Mouse (Mus musculus) urinary bladder, postnatal 36 days (tissue): Measurements from ENCODE around the gene Rhoc.
"Not testable (repeated sequence)": the region's sequence is repeated elsewhere in the genome, so short reads cannot be mapped to it uniquely, and the experiment has no call there.

Source experiments
- DNase-seq, 2 experiments: peaks; one replicate each; pipeline ENCODE4 v3.0.0; 2022; ENCODE audit warnings: low spot score in 2 of 2, mixed read lengths in 1 of 2

Rhoc gene

GRCm38 (mm10) chr3:104788075-104788474 is at the start of gene Rhoc:
Rhoc (plus strand) TSS chr3:104788375.
- DNase-seq, result no peak

DNA sequence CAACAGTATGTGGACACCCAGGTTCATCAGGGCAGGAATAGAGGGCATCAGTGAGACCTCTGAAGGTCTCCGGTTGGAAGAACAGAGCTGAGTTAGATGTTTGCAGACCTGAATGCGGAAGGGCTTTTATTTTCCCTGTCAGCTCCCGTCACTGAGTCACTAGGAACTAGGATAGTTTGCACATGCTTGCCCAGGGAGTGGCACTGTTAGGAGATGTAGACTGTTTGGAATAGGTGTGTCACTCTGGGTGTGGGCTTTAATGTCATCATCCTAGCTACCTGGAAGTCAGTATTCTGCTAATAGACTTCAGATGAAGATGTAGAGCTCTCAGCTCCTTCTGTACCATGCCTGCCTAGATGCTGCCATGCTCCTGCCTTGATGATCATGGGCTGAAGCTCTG is 46.2 kb upstream of the Rhoc start:
- no peak for DNase-seq

- no peak for DNase-seq
Observed at GRCm38 (mm10) chr3:104743161-104743560, 45.0 kb upstream of the Rhoc start.

DNA sequence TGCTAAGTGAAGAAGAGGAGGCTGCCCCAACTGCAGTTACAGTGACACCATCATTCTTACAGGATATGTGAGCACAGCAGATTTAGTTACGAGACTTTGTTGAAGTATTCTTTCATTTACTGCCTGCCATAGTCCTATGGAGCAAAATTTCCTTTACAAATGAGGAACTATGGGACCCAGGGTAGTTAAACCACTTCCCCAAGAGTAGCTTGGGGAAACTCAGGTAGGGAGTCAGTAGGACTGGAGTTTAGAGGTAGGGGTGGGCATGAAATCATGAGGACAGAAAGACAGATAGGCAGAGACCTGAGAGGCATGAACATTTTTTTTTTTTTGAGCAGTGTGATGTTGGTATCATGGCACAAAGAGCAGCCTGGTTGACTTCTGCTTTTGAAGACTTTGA is 44.3 kb upstream of the Rhoc start:
- DNase-seq, result no peak

GRCm38 (mm10) chr3:104752845-104753244 is 35.3 kb upstream of the Rhoc start:
- DNase-seq, result not testable (repeated sequence)

- peak; percentile 33 to 66 for DNase-seq
Observed at GRCm38 (mm10) chr3:104758406-104758805, 29.8 kb upstream of the Rhoc start.

DNA sequence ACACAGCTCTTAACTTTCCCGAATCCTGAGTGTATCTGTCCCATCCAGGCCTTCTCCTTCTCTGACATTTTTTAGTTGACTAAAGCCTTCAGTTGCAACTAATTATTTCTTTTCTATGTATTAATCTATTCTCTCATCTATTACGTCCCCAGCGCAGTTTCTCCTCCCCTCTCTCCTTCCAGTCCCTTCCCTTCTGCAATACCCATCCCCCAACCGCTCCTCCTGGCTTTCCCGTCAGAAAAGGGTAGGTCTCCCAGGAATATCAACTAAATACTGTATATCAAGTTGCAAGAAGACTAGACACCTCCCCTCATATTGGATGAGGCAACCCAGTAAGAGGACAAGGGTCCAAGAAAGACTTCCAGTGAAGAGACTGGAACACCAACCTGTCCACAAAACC is 29.3 kb upstream of the Rhoc start:
- no peak for DNase-seq

DNA sequence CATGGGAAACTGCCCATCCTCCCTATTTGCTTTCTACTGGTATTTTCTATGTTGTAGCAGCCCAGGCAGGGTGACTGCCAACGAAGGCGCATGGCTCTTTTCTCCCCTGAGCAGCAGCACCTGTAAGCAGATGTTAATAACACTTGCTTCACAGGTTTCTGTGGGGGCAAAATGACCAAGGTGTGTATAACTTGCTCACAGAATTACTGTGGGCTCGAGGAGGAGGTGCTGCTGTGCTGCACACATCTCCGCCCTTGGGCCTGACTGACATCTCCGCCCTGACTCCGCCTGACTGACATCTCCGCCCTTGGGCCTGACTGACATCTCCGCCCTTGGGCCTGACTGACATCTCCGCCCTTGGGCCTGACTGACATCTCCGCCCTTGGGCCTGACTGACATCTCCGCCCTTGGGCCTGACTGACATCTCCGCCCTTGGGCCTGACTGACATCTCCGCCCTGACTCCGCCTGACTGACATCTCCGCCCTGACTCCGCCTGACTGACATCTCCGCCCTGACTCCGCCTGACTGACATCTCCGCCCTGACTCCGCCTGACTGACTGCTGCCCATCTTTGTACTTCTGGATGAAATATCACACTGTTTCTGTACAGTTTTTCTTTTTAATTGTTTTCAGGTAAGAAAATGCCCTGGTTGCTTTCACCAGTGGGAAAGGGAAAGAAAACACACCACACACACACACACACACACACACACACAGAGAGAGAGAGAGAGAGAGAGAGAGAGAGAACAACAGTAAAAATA is 25.9 kb upstream of the Rhoc start:
- DNase-seq, result not testable (repeated sequence)

DNA sequence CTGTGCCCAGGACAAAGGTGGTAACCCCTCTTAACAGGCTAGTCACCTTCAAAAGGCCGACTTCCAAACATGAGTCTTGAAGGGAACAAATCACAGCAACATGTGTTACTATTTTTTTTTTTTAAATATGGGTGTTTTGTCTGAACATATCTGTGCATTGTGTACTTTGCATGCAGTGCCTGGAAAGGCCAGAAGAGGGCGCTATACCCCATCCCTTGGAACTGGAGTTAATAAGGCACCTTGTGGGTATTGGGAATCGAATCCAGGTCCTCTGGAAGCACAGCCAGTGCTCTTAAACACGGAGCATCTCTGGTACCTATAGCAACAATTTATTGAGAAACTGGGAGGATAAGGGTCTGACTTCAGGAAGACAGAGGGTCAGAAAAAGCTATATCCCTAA is 23.2 kb upstream of the Rhoc start:
- no peak for DNase-seq

DNA sequence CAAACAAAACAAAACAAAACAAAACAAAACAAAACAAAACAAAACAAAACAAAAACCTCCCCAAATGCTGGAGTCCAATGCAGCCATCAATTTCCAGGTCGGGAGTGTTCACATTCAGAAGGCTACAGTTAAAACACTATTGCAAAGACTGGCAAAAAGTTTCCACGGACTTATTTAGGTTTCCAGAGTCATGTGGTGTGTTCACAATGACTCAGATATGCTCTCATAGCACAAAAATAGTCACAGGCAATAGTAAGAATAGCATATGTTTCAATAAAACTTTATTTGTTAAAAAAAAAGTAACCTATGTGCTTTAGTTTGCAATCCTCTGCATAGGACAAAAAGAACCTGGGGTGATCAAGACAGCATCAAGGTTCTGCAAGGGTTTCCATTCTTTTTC is 21.0 kb upstream of the Rhoc start:
- DNase-seq, result no peak

DNA sequence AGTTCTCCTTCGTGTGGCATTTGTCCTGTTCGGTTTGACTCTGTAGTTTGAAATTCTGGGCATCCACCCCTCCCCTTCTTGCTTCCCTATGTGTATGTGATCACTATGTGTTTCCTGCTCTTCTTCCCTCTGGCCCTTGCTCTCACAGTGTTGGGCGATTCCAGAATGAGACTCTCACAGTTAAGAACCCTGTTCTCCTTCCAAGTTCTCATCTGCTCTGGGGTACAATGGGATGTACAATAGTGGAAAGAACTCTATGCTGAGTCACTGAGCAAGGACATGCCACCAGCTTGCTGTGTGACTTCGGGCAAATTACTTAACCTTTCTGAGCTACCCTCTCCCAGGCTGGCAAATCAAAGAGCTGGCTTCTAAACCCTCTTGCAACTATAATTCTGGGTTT is 20.5 kb upstream of the Rhoc start:
- no peak for DNase-seq

DNA sequence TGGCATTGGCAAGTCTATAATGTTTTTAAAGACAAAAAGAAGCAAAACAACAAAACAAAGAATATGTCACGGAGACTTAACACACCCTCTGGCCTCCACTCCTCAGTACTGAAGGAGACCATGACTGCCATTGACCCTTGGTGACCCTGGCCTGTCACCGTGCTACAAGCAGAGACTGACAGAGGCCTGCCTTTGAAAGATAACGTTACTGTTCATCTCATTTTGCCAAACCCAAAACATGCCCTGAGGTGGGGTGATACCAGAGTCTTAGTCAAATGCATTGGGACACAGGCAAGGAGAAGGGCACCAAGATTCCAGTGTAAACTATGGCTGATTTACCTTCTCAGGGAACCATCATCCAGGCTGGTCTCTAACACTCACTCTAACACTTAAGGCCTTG is 19.0 kb upstream of the Rhoc start:
- DNase-seq, result no peak

GRCm38 (mm10) chr3:104770035-104770434 is 18.1 kb upstream of the Rhoc start:
- DNase-seq, result no peak

GRCm38 (mm10) chr3:104770918-104771317 is 17.3 kb upstream of the Rhoc start:
- no peak for DNase-seq

GRCm38 (mm10) chr3:104771460-104771859 is 16.7 kb upstream of the Rhoc start:
- DNase-seq, result no peak

- DNase-seq, result no peak
Observed at GRCm38 (mm10) chr3:104773301-104773700, 14.9 kb upstream of the Rhoc start.

- DNase-seq, result no peak
Observed at GRCm38 (mm10) chr3:104777342-104777741, 10.8 kb upstream of the Rhoc start.

GRCm38 (mm10) chr3:104779949-104780348 is 8.2 kb upstream of the Rhoc start:
- no peak for DNase-seq

GRCm38 (mm10) chr3:104780561-104781420 is 7.4 kb upstream of the Rhoc start, which contains the start of gene Ppm1j:
Ppm1j (plus strand) TSS chr3:104781056.
- DNase-seq, result peak; percentile 54 to 74

- DNase-seq, result no peak
Observed at GRCm38 (mm10) chr3:104781471-104781903, 6.7 kb upstream of the Rhoc start, which contains the start of gene Fam19a3. Fam19a3 (minus strand) TSS chr3:104781840.

DNA sequence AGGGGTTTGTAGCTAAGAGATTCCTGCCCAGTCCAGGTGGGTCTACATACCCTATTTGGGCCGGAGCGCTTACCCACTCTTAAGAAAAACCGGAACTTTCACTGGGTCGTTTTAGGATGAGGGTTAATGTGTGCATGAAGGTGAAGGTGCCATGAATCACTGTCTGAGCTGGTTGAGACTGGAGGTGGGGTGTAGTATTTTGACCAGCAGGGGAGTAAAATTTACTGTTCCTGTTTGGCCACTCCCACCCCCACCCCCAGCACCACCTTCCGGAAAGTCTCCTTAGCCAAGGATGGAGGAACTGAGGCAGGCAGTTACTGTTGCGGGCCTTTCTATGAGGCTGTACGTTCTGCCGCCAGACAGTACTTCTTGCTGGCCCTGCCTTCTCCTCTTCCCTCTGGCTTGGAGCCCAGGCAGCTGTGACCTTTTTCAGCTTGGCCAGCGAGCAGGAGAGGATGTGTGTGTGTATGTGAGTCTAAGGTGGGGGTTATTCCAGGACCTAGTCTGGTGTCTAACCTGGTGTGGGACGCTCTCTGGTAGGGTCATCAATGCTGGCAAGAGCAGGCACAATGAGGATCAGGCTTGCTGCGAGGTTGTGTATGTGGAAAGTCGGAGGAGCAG is 6.0 kb upstream of the Rhoc start:
- no peak for DNase-seq

GRCm38 (mm10) chr3:104783971-104784500 is 4.1 kb upstream of the Rhoc start:
- no peak for DNase-seq
